Mouse (Mus musculus) thymus, adult 2 months (tissue): ENCODE results near the gene Mlip.

ENCODE experiments used
- CTCF ChIP-seq: fragments of 200-500 bp; IDR thresholded peaks from 2 replicates; pipeline ENCODE4 v1.5.1; 2012; ENCODE audit warnings: mild to moderate bottlenecking, control low read depth, low read length, moderate library complexity, borderline replicate concordance; ENCODE audit not compliant: control insufficient read depth, poor library complexity, insufficient read depth; ENCODE audit errors: extremely low read depth
- POLR2A ChIP-seq: fragments of 200-500 bp; IDR thresholded peaks from 2 replicates; pipeline ENCODE4 v1.6.1; 2012; ENCODE audit warnings: mild to moderate bottlenecking, low read length, control low read depth, moderate library complexity; ENCODE audit not compliant: control insufficient read depth, poor library complexity, insufficient read depth; ENCODE audit errors: extremely low read depth

GRCm38 (mm10) chr9:77397027-77397426 is 44.3 kb upstream of the Mlip start:
- no peak for TF ChIP-seq CTCF
- no peak for TF ChIP-seq POLR2A
